Mouse (Mus musculus) large intestine, adult 2 months (tissue): ENCODE measurements around the gene Hsd17b11. TPM values are rescaled to one million over a fixed set of nuclear protein-coding genes. Genes with fewer than 3 reads are reported as not detected.

Source experiments
- polyA plus RNA-seq: library from polyadenylated mRNA; depleted of rRNA; stranded (reverse); fragments of >200 nt; gene quantifications from 2 replicates; pipeline ENCODE4 v1.2.3, GENCODE M21; 2012; rRNA removed

The Hsd17b11 gene
- polyA plus RNA-seq, 1 experiment: 86.9 TPM

Other genes with a start within 250 kb of the Hsd17b11 start
- 2.4 and 2.5 TPM in 2 replicates for gene Klhl8, start 110.7 kb downstream of the Hsd17b11 start, polyA plus RNA-seq
- 12.8 and 20.0 TPM in 2 replicates for gene Hsd17b13, start 44.5 kb downstream of the Hsd17b11 start, polyA plus RNA-seq
- 32.3 and 35.9 TPM in 2 replicates for gene Nudt9, start 24.4 kb upstream of the Hsd17b11 start, polyA plus RNA-seq
- not detected in 2 replicates for gene Gm17660, start 55.7 kb upstream of the Hsd17b11 start, polyA plus RNA-seq
- gene Sparcl1, start 91.8 kb upstream of the Hsd17b11 start, polyA plus RNA-seq: 70.5 and 91.6 TPM in 2 replicates
- not detected in 2 replicates for gene Dspp, start 148.8 kb upstream of the Hsd17b11 start, polyA plus RNA-seq
- 0.05 and 0.53 TPM in 2 replicates for gene Dmp1, start 180.7 kb upstream of the Hsd17b11 start, polyA plus RNA-seq